Mouse (Mus musculus) ovary, postnatal 10 days (tissue): ENCODE measurements around the gene Tsnaxip1.

ENCODE experiments used
- DNase-seq: peaks from one replicate; pipeline ENCODE4 v3.0.0; 2022; ENCODE audit warnings: low spot score

Tsnaxip1 gene

DNA sequence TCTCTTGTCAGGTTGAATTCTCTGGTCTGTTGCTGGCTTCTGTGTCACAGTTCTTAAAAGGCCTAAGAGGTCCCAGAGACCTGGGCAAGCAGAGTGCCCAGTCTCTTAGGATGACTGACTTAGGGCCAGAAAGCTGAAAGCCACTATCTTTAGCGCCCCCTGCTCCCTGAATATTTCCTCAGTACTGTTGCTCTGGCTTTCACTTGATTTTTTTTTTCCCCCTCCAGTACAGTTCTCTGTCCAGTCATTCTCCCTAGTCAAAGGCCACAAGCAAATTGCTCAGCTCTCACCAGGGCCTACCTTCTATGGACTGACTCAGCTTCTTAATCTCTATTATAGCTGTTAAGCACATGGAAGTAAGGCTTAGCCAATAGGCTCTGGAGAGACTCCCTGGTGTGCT, 34.4 kb downstream of the Tsnaxip1 start:
- DNase-seq = no peak

DNA sequence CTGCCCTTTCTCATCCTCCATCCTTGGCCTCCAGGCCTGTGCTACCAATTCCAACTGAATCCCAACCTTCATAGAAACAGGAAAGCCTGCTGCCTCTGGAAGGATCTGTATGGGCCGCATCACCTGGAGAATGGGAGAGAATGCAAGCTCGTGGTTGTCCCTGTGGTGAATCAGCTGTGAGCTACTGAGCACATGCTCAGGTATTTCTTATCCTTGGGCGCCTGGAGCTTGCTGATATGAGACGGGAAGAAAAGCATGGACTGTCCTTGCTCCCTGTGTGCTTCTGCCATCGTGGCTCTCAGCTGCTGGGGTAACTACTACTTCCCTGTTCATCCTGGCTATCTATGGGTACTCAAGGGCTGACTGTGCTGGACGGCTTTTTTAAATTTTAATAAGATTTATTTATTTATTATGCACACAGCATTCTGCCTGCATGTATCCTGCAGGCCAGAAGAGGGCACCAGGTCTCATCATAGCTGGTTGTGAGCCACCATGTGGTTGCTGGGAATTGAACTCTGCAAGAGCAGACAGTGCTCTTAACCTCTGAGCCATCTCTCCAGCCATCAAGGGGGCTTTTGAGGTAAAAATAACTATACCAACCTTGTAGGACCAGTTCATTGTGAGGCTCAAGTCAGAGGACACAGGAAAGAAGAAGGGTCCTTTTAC, 39.0 kb downstream of the Tsnaxip1 start:
- DNase-seq = no peak

DNA sequence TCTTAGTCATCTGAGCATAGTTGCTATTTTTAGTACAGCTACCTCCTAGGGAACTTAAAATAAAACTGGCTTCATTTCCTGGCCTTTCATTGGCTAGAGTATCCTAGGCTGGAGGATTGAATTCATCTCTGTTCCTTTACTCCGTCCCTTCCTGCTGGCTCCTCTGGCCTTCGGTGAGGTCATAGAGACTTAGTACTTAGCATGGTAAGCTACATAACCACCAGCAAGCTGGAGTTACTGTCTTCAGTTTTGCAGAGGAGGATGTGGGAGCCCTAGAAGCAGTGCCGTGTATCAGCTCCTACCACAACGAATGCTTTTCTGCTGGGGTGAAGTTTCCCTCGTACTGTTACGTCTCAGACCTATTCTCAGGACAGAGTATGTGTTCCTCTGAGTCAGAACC, 46.8 kb downstream of the Tsnaxip1 start:
- no peak for DNase-seq

DNA sequence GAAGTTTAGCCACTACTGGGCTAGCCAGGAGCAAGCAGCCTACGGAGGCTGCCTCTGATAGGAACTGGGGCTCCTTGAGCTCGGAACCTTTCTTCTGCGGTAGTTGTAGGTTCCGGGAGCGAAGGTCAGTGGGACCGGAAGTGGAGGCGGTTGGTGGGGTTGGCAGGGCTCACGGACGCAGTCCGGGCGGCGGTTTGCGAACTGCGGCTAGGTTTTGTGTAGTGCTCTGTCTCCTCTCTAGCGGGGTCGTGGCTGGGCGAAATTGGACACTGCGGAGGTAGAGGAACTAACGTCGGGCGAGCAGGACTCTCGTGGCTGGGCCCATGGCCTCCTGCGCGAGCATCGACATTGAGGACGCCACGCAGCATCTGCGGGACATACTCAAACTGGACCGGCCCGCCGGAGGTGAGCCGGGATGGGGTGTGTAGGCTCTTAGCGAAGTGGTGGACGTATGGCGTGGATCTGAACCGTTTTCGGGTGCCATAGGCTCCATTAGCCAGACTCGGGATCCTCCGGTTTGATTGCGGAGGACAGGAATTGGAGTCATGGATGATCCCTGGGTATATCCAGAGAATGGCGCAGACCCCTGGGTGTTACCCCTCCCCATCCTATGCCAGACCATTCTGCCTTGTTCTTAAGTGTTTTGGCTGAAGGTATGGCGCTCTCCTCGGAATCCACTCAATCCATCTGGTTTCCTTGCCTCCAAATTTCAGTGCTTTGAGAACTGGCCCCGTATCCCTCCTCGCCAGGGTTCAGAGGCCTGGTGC, 53.4 kb downstream of the Tsnaxip1 start, which contains the start of gene Edc4:
TSS of gene Edc4 (plus strand) at position 128 of the 767 bp plus-strand sequence.
- DNase-seq = peak; percentile 78

- no peak for DNase-seq
These were observed 62.4 kb downstream of the Tsnaxip1 start for GRCm38 (mm10) chr8:105889756-105890465.

DNA sequence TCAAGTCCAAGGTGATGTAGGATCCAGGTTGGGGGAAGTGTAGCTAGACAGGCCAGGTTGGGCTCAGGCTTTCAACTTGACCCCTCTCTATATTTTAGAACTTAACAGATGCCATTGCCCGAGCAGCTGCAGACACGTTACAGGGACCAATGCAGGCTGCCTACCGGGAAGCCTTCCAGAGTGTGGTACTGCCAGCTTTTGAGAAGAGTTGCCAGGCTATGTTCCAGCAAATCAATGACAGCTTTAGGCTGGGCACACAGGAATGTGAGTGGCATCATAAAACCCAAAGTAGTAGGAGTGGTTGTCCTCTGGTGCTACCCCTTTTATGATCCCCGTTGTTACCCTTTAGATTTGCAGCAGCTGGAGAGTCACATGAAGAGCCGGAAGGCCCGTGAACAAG, 63.3 kb downstream of the Tsnaxip1 start:
- DNase-seq = no peak

GRCm38 (mm10) chr8:105892432-105892831, 64.9 kb downstream of the Tsnaxip1 start:
- DNase-seq = no peak

DNA sequence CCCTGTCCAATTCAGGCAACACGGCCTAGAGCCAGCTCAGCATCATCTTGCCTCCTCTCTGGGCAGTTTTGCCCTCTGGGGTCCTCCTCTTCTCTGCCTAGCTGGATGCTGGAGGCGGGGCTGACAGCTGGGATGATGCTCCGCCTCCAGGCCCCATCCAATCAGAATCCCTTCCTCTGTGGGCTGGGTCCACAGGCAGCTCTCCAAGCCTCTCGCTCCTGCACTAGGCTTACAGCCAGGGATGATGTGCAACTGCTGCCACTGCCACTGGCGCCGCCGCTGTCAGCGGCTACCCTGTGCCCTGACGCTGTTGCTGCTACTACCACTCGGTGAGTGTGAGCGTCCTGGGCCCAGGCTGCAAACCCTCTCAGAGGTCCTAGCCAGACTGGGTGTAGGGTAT, 65.8 kb downstream of the Tsnaxip1 start, which contains the start of gene Nrn1l:
TSS of gene Nrn1l (plus strand) at position 229 of the 400 bp plus-strand sequence.
- no peak for DNase-seq
